Mouse (Mus musculus) limb, embryonic 15.5 days (tissue): ENCODE results near the gene Stk16. TPM values are rescaled to one million over a fixed set of nuclear protein-coding genes. Genes with fewer than 3 reads are reported as not detected.

Source experiments
- ATAC-seq: fragments of 200-750 bp; cut with Nextera tagmentation; 2 replicates; pipeline ENCODE4 v1.8.0; 2017; ENCODE audit warnings: low read depth, moderate TSS enrichment; ENCODE audit not compliant: insufficient number of reproducible peaks, low FRiP score, low TSS enrichment
- H3K27ac ChIP-seq: fragments of 300-500 bp; sonication (generic); 2 replicates; pipeline ENCODE4 v1.5.1; 2015; ENCODE audit warnings: moderate library complexity, mild to moderate bottlenecking, inconsistent platforms
- H3K27me3 ChIP-seq: fragments of 300-500 bp; sonication (generic); 2 replicates; pipeline ENCODE4 v1.6.1; 2015; ENCODE audit warnings: inconsistent platforms
- H3K36me3 ChIP-seq: fragments of 300-500 bp; sonication (generic); 2 replicates; pipeline ENCODE4 v1.6.1; 2015; ENCODE audit warnings: inconsistent platforms
- H3K4me1 ChIP-seq: fragments of 300-500 bp; sonication (generic); 2 replicates; pipeline ENCODE4 v1.6.1; 2015; ENCODE audit warnings: inconsistent platforms
- H3K4me2 ChIP-seq: fragments of 300-500 bp; sonication (generic); 2 replicates; pipeline ENCODE4 v1.6.1; 2015; ENCODE audit warnings: mild to moderate bottlenecking, inconsistent platforms
- H3K4me3 ChIP-seq: fragments of 300-500 bp; sonication (generic); 2 replicates; pipeline ENCODE4 v1.5.1; 2015; ENCODE audit warnings: mild to moderate bottlenecking, inconsistent platforms
- H3K9ac ChIP-seq: fragments of 300-500 bp; sonication (generic); 2 replicates; pipeline ENCODE4 v1.6.1; 2015; ENCODE audit warnings: inconsistent platforms
- H3K9me3 ChIP-seq: fragments of 300-500 bp; sonication (generic); 2 replicates; pipeline ENCODE4 v1.6.1; 2016; ENCODE audit warnings: inconsistent platforms
- WGBS: fragments of 180-500 bp; shearing (Covaris S2); methylation state at CpG from one replicate; pipeline ENCODE4 v1.1.7; 2015; 5-methylcytosine and 5-hydroxymethylcytosine counted together
- polyA plus RNA-seq: library from polyadenylated mRNA; unstranded; fragments of >200 nt; fragmentation: Nextera tagmentation; extraction: Ambion mirVana; gene quantifications from 2 replicates; pipeline ENCODE4 v1.2.1, GENCODE M21; 2015

Gene Stk16
- polyA plus RNA-seq, 1 experiment from 2014 or later, result 119 TPM

DNA sequence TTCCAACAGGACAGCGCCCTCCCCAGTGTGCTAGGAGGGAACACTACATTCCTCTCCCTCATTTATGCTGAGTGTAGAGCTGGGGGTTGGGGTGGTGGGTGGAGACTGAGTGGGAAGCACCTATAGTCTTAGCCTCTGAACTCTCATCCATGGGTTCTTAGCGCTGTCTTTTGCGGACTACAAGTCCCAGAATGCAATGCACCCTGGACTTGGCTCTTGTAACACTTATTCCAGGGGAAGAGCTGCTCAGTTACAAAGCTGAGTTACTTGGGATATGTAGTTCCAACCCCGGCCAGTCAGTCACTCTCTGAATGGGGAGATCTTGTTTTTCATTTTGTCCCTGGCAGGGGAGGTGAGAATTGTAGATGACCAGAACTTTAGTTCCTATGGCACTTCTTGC is 34.2 kb downstream of the Stk16 start:
- WGBS, result 27% methylated on average over 4 of the region's 4 CpGs
- peaks cover 41% of the 10 kb centered on the region for H3K36me3 ChIP-seq
- ATAC-seq, result no peak; the same call in 1 of the 2 replicates

DNA sequence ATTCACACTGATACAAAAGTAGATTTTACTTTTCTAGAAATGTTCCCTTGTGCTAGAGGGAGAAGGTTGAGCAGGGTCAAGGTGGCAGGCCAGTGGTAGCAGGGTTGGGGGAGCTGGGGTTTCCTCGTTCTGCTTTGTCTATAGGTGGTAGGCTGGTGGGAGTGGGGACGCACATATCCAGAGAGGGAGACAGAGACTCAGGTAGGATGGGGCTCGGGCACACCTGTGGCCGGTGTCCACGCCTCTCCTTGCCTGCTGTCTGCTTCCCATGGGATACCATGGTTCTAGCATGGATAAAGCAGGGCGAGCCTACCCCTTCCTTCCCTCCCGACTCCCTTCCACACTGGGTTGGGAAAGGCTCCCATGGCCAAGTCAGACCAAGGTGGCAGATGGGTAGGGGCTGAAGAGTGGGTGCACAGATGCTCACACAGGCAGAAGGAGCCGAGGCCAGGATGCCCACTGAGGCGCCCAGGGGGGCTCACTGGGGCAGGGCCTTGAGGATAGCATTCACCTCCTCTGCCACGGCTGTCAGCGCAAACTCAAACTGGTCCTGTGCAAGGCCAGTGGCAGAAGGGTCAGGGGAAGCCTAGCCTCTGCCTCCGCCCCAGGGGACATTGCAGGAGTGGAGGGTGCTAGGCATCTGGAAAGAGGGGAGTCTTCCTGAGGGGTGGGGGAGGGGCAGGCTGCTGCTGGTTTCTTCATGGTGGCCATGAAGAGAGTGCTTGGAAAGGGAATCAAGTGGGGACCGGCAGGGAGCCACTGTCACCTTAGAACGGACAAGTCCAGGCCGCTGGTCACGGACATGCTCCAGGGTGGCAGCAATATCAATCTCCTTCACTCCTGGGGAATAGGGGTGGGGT is 36.7 kb downstream of the Stk16 start:
- Histone ChIP-seq H3K36me3 (peaks cover 22% of the 10 kb centered on the region), H3K4me3 (no peak overlapping the region), H3K27ac (peak overlapping the region; percentile 50; the same call in 1 of the 2 replicates), H3K4me1 (peaks cover 22% of the 10 kb centered on the region), H3K9ac (no peak overlapping the region), H3K27me3 (peaks cover 3% of the 10 kb centered on the region; the same call in 1 of the 2 replicates), H3K4me2 (no peak overlapping the region), H3K9me3 (no peaks in the 10 kb centered on the region)
- 81% methylated on average over 16 of the region's 16 CpGs for WGBS
- no peak for ATAC-seq

More for the DNA sequence above, 34.2 kb downstream of the Stk16 start:
- H3K27ac ChIP-seq, result no peak overlapping the region
- no peaks in the 10 kb centered on the region for H3K27me3 ChIP-seq
- no peak overlapping the region for H3K9ac ChIP-seq
- H3K4me2 ChIP-seq, result no peak overlapping the region
- H3K9me3 ChIP-seq, result no peaks in the 10 kb centered on the region
- H3K4me1 ChIP-seq, result peaks cover 15% of the 10 kb centered on the region; the same call in 1 of the 2 replicates
- no peak overlapping the region for H3K4me3 ChIP-seq

DNA sequence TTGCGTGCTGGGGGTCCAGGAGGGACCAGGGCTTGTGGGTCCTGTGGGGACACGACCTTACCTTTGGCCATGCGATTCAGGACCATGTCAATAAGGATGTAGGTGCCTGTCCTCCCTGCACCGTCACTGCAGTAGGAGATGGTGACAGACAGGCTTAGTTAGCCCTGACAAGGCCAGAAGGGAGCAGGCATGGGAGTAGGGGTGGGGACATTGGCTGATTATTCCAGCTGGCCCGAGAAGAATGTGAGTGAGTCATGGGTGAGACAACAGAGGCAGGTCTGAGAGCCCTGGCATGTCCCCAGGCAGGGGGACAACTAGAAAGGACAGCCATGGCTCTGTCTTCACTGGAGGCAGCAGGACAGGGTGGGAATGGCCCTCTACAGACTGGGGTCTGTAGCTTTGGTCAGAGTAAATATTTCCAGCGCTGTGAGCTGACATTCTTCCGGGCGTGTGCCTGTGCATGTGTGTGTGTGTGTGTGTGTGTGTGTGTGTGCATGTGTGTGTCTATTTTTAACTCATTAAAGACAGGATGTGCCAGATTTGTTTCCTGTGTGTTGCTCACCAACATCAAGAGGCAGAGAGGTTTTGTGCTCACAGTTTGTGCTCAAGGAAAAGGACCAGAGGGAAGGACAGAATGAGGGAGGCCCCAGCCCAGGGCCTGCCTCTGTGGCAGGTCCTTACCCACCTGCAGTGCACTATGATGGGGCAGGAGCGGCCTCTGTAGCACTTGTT is 37.6 kb downstream of the Stk16 start:
- Histone ChIP-seq H3K27me3 (peaks cover 9% of the 10 kb centered on the region; the same call in 1 of the 2 replicates), H3K4me3 (no peak overlapping the region), H3K27ac (peak overlapping the region; percentile 50), H3K4me2 (no peak overlapping the region), H3K4me1 (peaks cover 22% of the 10 kb centered on the region), H3K9me3 (no peaks in the 10 kb centered on the region), H3K36me3 (peaks cover 14% of the 10 kb centered on the region), H3K9ac (no peak overlapping the region)
- 0 out of 2 replicates have a peak, but pooled peaks have one; percentile 15 for ATAC-seq
- WGBS, result 41% methylated on average over 9 of the region's 9 CpGs

DNA sequence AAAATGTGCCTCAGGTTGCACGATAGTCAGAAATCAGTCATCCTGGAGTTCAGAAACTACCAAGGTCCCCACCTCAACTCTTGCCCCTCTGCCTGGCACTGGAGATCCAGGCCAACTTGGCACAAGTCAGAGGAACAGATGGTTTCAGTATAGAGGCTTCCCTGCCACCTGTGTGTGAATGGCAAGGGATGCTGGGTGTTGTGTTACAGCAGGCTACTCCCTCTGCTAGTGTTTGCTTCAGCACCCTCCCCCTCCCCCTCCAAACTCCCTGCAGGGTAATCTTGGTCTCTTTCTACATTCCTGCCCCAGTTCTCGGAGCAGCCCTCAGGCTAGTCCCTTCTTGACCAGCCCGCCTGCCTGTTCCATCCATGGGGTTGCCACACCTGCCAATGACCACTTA is 39.9 kb downstream of the Stk16 start:
- ATAC-seq, result no peak
- Histone ChIP-seq H3K4me1 (peaks cover 22% of the 10 kb centered on the region), H3K4me3 (no peak overlapping the region), H3K27me3 (peaks cover 9% of the 10 kb centered on the region; the same call in 1 of the 2 replicates), H3K9me3 (no peaks in the 10 kb centered on the region), H3K27ac (no peak overlapping the region), H3K4me2 (no peak overlapping the region), H3K36me3 (no peaks in the 10 kb centered on the region), H3K9ac (no peak overlapping the region)
- 45% methylated on average over 3 of the region's 3 CpGs for WGBS

DNA sequence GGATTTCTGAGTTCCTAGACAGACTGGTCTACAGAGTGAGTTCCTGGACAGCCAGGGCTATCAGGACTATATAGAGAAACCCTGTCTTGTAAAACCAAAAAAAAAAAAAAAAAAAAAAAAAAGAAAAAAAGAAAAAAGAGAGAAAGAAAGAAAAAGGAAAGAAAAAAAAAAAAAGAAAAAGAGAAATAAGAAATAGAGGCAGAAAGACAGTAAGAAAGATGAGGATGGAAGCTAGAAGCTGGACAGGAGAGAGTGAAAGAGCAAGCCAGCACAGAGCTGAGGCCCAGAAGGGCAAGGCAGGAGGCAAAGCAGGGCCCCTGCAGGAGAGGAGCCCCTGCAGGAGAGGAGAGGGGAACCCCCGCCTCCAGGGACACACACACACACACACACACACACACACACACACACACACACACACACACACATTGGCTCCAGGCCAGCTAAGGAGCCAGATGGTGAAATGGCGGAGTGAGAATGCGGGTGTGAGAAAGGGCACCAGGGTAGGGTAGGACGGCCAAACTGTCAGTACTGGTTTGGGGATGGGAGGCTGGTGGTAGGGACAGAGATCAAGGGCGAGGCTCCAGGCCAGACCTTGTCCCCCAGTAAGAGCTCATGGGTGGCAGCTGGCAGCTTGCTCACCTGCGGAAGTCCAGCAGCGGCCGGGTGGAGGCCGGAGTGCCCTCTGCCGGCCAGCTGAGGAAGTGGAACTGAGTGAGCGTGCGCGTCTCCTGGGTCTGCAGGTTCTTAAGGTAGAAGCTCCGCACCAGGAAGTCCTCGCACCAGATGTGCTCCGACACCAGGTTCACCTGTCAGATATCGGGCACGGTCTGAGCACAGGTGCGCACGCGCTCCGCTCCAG is 40.7 kb downstream of the Stk16 start:
- no peak overlapping the region for H3K9ac ChIP-seq
- H3K4me2 ChIP-seq, result peak overlapping the region; percentile 49
- no peaks in the 10 kb centered on the region for H3K36me3 ChIP-seq
- peak overlapping the region; percentile 26 for H3K4me3 ChIP-seq
- no peaks in the 10 kb centered on the region for H3K9me3 ChIP-seq
- no peak; the same call in 1 of the 2 replicates for ATAC-seq
- H3K4me1 ChIP-seq, result peaks cover 22% of the 10 kb centered on the region
- no peak overlapping the region for H3K27ac ChIP-seq
- 2% methylated on average over 21 of the region's 22 CpGs for WGBS
- peaks cover 9% of the 10 kb centered on the region; the same call in 1 of the 2 replicates for H3K27me3 ChIP-seq

DNA sequence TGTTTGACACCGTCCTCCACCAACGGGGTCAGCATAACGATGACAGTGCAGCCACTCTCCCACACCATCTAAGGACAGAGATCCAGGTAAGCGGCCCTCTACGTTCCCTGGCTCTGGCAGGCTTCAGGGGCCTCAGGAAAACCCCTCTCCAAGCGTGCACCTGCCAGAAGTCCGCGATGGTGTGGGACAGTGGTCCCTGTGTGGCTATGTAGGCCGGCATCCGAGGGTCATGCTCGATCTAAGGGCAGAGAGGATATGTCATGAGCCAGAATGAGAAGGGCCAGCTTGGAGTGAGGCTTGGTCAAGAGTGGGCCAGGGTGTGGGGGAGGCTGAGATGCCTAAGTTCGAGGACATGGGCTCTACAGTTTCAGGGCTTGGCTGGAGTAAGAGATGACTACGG is 41.7 kb downstream of the Stk16 start:
- Histone ChIP-seq H3K36me3 (no peaks in the 10 kb centered on the region), H3K27ac (no peak overlapping the region), H3K4me2 (no peak overlapping the region), H3K4me1 (peaks cover 20% of the 10 kb centered on the region), H3K9ac (no peak overlapping the region), H3K27me3 (peaks cover 12% of the 10 kb centered on the region; the same call in 1 of the 2 replicates), H3K9me3 (no peaks in the 10 kb centered on the region), H3K4me3 (no peak overlapping the region)
- ATAC-seq, result no peak
- 75% methylated on average over 13 of the region's 13 CpGs for WGBS

DNA sequence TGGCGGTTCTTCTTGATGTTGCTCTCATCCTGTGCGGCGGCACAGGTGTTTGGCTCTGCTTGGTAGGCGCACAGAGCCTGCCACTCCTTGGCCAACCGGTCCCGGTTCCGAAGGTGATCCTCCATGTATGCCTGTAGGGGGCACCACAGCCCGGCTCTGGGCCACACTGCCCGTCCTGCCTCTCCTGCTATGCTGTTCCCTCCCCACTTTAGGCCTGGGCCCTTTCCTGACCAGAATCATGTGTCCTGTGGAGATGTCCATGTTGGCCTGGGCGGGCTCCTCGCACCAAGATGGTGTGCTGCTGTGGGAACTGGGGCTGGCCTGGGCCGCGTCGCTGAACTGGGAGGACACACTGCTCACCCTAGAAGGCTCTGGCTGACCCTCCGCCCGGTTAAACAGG is 42.4 kb downstream of the Stk16 start:
- Histone ChIP-seq H3K4me1 (peaks cover 13% of the 10 kb centered on the region), H3K27me3 (peaks cover 12% of the 10 kb centered on the region; the same call in 1 of the 2 replicates), H3K4me3 (no peak overlapping the region), H3K9ac (no peak overlapping the region), H3K27ac (no peak overlapping the region), H3K4me2 (no peak overlapping the region), H3K36me3 (no peaks in the 10 kb centered on the region), H3K9me3 (no peaks in the 10 kb centered on the region)
- no peak for ATAC-seq
- 73% methylated on average over 16 of the region's 16 CpGs for WGBS

DNA sequence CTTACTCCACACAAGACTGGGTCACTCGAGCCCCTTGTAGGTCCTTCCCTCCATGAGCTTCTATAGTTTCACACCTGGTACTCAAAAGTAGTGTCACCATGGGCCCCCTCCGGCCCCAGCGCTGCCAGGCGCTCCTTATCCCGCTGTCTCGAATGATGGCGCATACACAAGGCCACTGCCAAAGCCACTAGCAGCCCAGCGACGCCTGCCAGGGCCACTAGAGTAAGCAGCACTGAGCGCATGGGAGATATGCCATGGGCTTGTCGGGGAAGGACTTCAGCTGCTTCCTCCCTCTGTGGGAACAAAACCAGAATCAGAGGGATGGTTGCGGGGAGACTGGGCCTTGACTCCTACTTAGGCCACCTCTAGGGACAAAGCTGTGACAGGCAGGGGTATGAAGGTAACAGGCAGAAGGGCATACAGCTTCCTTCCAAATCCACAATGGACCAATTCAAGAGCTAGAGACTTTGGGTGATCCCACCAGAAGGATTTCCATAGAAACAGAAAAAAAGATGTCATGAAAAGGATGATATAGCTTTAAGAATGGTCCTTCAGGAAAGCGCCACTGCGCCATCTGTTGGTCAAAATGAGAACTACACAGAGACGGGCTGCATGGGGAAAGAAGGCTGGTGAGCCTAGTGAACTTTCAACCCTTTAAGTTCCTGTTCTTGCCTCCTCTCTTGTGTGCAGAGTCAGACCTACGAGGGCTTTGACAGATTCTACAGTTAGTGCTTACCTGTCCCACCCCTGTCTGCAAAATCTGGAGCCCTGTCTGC is 43.4 kb downstream of the Stk16 start:
- no peak overlapping the region for H3K9ac ChIP-seq
- H3K27ac ChIP-seq, result no peak overlapping the region
- no peak overlapping the region for H3K4me2 ChIP-seq
- WGBS, result 63% methylated on average over 16 of the region's 16 CpGs
- no peaks in the 10 kb centered on the region for H3K36me3 ChIP-seq
- H3K9me3 ChIP-seq, result no peaks in the 10 kb centered on the region
- H3K27me3 ChIP-seq, result peaks cover 12% of the 10 kb centered on the region; the same call in 1 of the 2 replicates
- no peak for ATAC-seq
- no peak overlapping the region for H3K4me3 ChIP-seq
- peaks cover 7% of the 10 kb centered on the region for H3K4me1 ChIP-seq

DNA sequence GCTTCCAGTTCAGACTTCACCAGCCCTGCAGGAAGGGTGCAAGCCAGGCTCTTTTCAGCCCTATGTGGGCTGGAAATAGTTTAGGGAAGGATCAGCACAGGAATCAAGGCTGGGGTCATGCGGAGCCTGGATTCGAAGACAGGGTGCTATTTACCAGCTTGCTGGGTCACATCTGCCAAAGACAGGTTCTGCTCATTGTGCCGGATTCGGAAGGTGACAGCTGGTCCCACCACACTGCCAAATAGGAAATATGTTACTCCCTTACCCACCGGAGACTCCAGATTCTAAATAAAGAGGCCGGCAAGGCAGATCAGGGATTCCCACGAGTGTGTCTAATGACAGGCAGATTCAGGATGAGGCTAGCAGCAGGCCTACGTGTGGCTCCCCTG is 44.0 kb downstream of the Stk16 start:
- Histone ChIP-seq H3K36me3 (no peaks in the 10 kb centered on the region), H3K4me3 (no peak overlapping the region), H3K4me2 (no peak overlapping the region), H3K9me3 (no peaks in the 10 kb centered on the region), H3K4me1 (peaks cover 7% of the 10 kb centered on the region), H3K9ac (no peak overlapping the region), H3K27ac (no peak overlapping the region), H3K27me3 (peaks cover 12% of the 10 kb centered on the region; the same call in 1 of the 2 replicates)
- 72% methylated on average over 8 of the region's 8 CpGs for WGBS
- ATAC-seq, result no peak

DNA sequence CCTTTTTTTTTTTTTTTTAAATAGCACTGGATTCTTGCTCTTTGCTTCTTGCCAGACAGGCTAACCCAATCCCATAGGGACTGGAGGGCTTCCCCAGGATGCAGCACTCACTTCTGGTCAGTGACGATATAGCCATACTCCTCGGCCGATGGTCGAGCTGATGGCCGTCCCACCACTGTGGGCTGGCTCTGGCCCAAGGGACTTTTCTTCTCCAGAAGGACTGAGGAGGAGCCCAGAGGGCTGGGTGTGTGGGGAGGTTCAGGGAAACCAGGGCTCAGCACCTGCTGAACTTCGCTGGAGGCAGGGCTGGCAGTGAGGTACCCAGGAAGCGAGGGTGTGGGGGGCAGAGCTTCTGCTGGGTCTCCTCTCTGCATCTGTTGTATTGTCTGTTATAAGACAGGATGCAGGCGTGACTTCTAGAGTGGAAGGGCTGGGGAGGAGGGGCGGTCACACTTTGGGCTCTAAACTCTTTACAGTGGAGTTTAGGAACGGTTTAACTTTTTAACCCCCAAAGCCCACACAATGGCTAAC is 44.9 kb downstream of the Stk16 start:
- H3K9me3 ChIP-seq, result no peaks in the 10 kb centered on the region
- peaks cover 7% of the 10 kb centered on the region for H3K4me1 ChIP-seq
- H3K9ac ChIP-seq, result no peak overlapping the region
- no peak for ATAC-seq
- H3K4me2 ChIP-seq, result no peak overlapping the region
- H3K27me3 ChIP-seq, result peaks cover 17% of the 10 kb centered on the region
- no peaks in the 10 kb centered on the region for H3K36me3 ChIP-seq
- WGBS, result 65% methylated on average over 10 of the region's 10 CpGs
- H3K4me3 ChIP-seq, result no peak overlapping the region
- H3K27ac ChIP-seq, result no peak overlapping the region
